Mouse (Mus musculus) ES-E14 (cell line): ENCODE measurements at regions not wholly inside any gene's neighbourhood (a gene's known extent, or its start where the extent isn't known, plus 50 kb on each side); places are given as distances from the start of the nearest gene placed in this dataset.

Source experiments
- DNase-seq: peaks from one replicate; pipeline ENCODE4 v3.0.0-alpha.2; 2013; ENCODE audit warnings: low read depth, low spot score
- H3K27ac ChIP-seq: 2 replicates; pipeline ENCODE4 v1.5.1; 2012; ENCODE audit warnings: low read depth, mild to moderate bottlenecking, low read length, moderate library complexity, mixed read lengths; ENCODE audit not compliant: poor library complexity, insufficient read depth, severe bottlenecking
- H3K36me3 ChIP-seq: 2 replicates; pipeline ENCODE4 v1.6.1; 2012; ENCODE audit warnings: mild to moderate bottlenecking, low read length, moderate library complexity, mixed read lengths; ENCODE audit not compliant: control insufficient read depth, poor library complexity, insufficient read depth, severe bottlenecking
- H3K4me1 ChIP-seq, 2 experiments: fragments of 150-350 bp in 1 of 2; sonication (generic) in 1 of 2; 2 replicates each; pipeline ENCODE4 v1.6.1; 2012; ENCODE audit warnings: low read length in 2 of 2, mild to moderate bottlenecking in 1 of 2, mixed read lengths in 1 of 2; ENCODE audit not compliant: control insufficient read depth in 2 of 2, insufficient read depth in 2 of 2, poor library complexity in 1 of 2
- H3K4me3 ChIP-seq, 2 experiments: fragments of 150-350 bp in 1 of 2; sonication (generic) in 1 of 2; 2 replicates each; pipeline ENCODE4 v1.5.1; 2012; ENCODE audit warnings: low read length in 2 of 2, low read depth in 1 of 2, mild to moderate bottlenecking in 1 of 2, mixed read lengths in 1 of 2; ENCODE audit not compliant: insufficient read depth in 1 of 2, poor library complexity in 1 of 2, severe bottlenecking in 1 of 2
- H3K9ac ChIP-seq: 2 replicates; pipeline ENCODE4 v1.6.1; 2012; ENCODE audit warnings: low read depth, mild to moderate bottlenecking, low read length, mixed read lengths; ENCODE audit not compliant: poor library complexity, insufficient read depth, severe bottlenecking
- H3K9me3 ChIP-seq: fragments of 150-350 bp; sonication (generic); 2 replicates; pipeline ENCODE4 v1.6.1; 2012; ENCODE audit warnings: low read depth, mild to moderate bottlenecking, low read length; ENCODE audit not compliant: control insufficient read depth, insufficient read depth
- CHD2 ChIP-seq: IDR thresholded peaks from 2 replicates; pipeline ENCODE4 v1.6.1; 2014; ENCODE audit warnings: mild to moderate bottlenecking, low read depth, low read length, inconsistent platforms
- HCFC1 ChIP-seq: IDR thresholded peaks from 2 replicates; pipeline ENCODE4 v1.6.1; 2012; ENCODE audit warnings: low read length, inconsistent platforms, borderline replicate concordance; ENCODE audit not compliant: insufficient read depth
- MAFK ChIP-seq: IDR thresholded peaks from 2 replicates; pipeline ENCODE4 v1.6.1; 2014; ENCODE audit warnings: mild to moderate bottlenecking, low read depth, low read length, inconsistent platforms; ENCODE audit not compliant: insufficient read depth
- ZC3H11A ChIP-seq: IDR thresholded peaks from 2 replicates; pipeline ENCODE4 v1.6.1; 2012; ENCODE audit warnings: low read depth, mild to moderate bottlenecking, inconsistent platforms, low read length, borderline replicate concordance
- ZNF384 ChIP-seq: IDR thresholded peaks from 2 replicates; pipeline ENCODE4 v1.6.1; 2012; ENCODE audit warnings: low read depth, low read length, inconsistent platforms
- in situ Hi-C, 2 experiments: fragments of 600-800 bp; cut with MboI; formaldehyde crosslinking; loops; one replicate each; pipeline ENCODE4 v1.15.1; 2025; ENCODE audit warnings: low sequenced_read_pairs in 2 of 2, inconsistent platforms in 1 of 2; ENCODE audit not compliant: unreplicated experiment in 2 of 2

GRCm38 (mm10) chr19:26979322-26979721, 93.6 kb downstream of the Gm815 start:
- H3K4me3 ChIP-seq: no peak overlapping the region
- H3K36me3 ChIP-seq: no peaks in the 10 kb centered on the region
- in situ Hi-C loops: no loop called here
- no peak overlapping the region for H3K27ac ChIP-seq
- H3K9ac ChIP-seq: no peak overlapping the region
- TF ChIP-seq HCFC1 (no peak), ZC3H11A (no peak), MAFK (no peak), CHD2 (no peak), ZNF384 (no peak)
- no peak for DNase-seq
- H3K4me1 ChIP-seq: no peaks in the 10 kb centered on the region
- H3K9me3 ChIP-seq: no peaks in the 10 kb centered on the region

- no peak overlapping the region for H3K27ac ChIP-seq
- no peaks in the 10 kb centered on the region for H3K9me3 ChIP-seq
Observed at GRCm38 (mm10) chr19:26986672-26987071, 101.0 kb downstream of the Gm815 start.

GRCm38 (mm10) chr19:26987197-26987596, 101.5 kb downstream of the Gm815 start:
- no peaks in the 10 kb centered on the region for H3K4me1 ChIP-seq
- no peaks in the 10 kb centered on the region for H3K9me3 ChIP-seq
- H3K9ac ChIP-seq: no peak overlapping the region
- no peak for DNase-seq
- H3K4me3 ChIP-seq: no peak overlapping the region
- in situ Hi-C loops: no loop called here
- no peak for TF ChIP-seq ZC3H11A
- no peak for TF ChIP-seq MAFK
- TF ChIP-seq ZNF384: no peak
- no peak for TF ChIP-seq HCFC1
- TF ChIP-seq CHD2: no peak
- no peak overlapping the region for H3K27ac ChIP-seq
- H3K36me3 ChIP-seq: no peaks in the 10 kb centered on the region

More at GRCm38 (mm10) chr19:26986672-26987071, 101.0 kb downstream of the Gm815 start:
- H3K4me3 ChIP-seq: no peak overlapping the region
- H3K4me1 ChIP-seq: no peaks in the 10 kb centered on the region
- H3K36me3 ChIP-seq: no peaks in the 10 kb centered on the region
- TF ChIP-seq MAFK (no peak), CHD2 (no peak), HCFC1 (no peak)
- DNase-seq: no peak
- H3K9ac ChIP-seq: no peak overlapping the region
- in situ Hi-C loops: no loop called here

- no peaks in the 10 kb centered on the region for H3K9me3 ChIP-seq
- no peak overlapping the region for H3K4me3 ChIP-seq
- H3K36me3 ChIP-seq: no peaks in the 10 kb centered on the region
- in situ Hi-C loops: no loop called here
- TF ChIP-seq HCFC1 (no peak), CHD2 (no peak), MAFK (no peak), ZNF384 (no peak), ZC3H11A (no peak)
- no peak overlapping the region for H3K9ac ChIP-seq
- DNase-seq: no peak
- no peaks in the 10 kb centered on the region for H3K4me1 ChIP-seq
- H3K27ac ChIP-seq: no peak overlapping the region
Observed at GRCm38 (mm10) chr19:26987909-26988456, 102.3 kb downstream of the Gm815 start.
